Mouse (Mus musculus): ENCODE measurements around the gene Mok. TPM values are rescaled to one million over a fixed set of nuclear protein-coding genes. Genes with fewer than 3 reads are reported as not detected.

The Mok gene
- total RNA-seq, 2 experiments from 2014 or later = 1.8 to 2.2 TPM

GRCm38 (mm10) chr12:110850010-110850928 lies 9.5 kb upstream of the Mok start, which contains the start of gene Zfp839:
Gene Zfp839 (plus strand): TSS chr12:110850253.
- DNase-seq (ENCODE audit: low spot score in 2 of 2) = peak; percentile 76

GRCm38 (mm10) chr12:110846191-110846765 lies 5.5 kb upstream of the Mok start:
- DNase-seq (ENCODE audit: low spot score in 2 of 2) = no peak

- DNase-seq (ENCODE audit: low spot score in 2 of 2) = peak; percentile 66 to 81
Measured at GRCm38 (mm10) chr12:110845131-110845880, 4.6 kb upstream of the Mok start.

- no peak for DNase-seq (ENCODE audit: low spot score in 2 of 2)
Measured at GRCm38 (mm10) chr12:110844227-110845130, 3.7 kb upstream of the Mok start.

GRCm38 (mm10) chr12:110843194-110844048 lies 2.7 kb upstream of the Mok start:
- DNase-seq (ENCODE audit: low spot score in 2 of 2) = peak; percentile 70

- DNase-seq (ENCODE audit: low spot score in 2 of 2) = no peak
Measured at GRCm38 (mm10) chr12:110841731-110842493, 1.2 kb upstream of the Mok start.

GRCm38 (mm10) chr12:110837850-110838249 lies 2.9 kb downstream of the Mok start:
- no peak for DNase-seq (ENCODE audit: low spot score in 2 of 2)

- no peak for DNase-seq (ENCODE audit: low spot score in 2 of 2)
Measured at GRCm38 (mm10) chr12:110837192-110837841, 3.4 kb downstream of the Mok start.

GRCm38 (mm10) chr12:110836729-110837128 lies 4.0 kb downstream of the Mok start:
- no peak for DNase-seq (ENCODE audit: low spot score in 2 of 2)

- no peak for DNase-seq (ENCODE audit: low spot score in 2 of 2)
Measured at GRCm38 (mm10) chr12:110835182-110835581, 5.6 kb downstream of the Mok start.

- no peak for DNase-seq (ENCODE audit: low spot score in 2 of 2)
Measured at GRCm38 (mm10) chr12:110830293-110831024, 10.3 kb downstream of the Mok start.

- no peak for DNase-seq (ENCODE audit: low spot score in 2 of 2)
Measured at GRCm38 (mm10) chr12:110828908-110829307, 11.8 kb downstream of the Mok start.

- no peak for DNase-seq (ENCODE audit: low spot score in 2 of 2)
Measured at GRCm38 (mm10) chr12:110822366-110822765, 18.4 kb downstream of the Mok start.

- DNase-seq (ENCODE audit: low spot score in 2 of 2) = no peak
Measured at GRCm38 (mm10) chr12:110821787-110822186, 19.0 kb downstream of the Mok start.

- DNase-seq (ENCODE audit: low spot score in 2 of 2) = no peak
Measured at GRCm38 (mm10) chr12:110819367-110819766, 21.4 kb downstream of the Mok start.

- no peak for DNase-seq (ENCODE audit: low spot score in 2 of 2)
Measured at GRCm38 (mm10) chr12:110816833-110817232, 23.9 kb downstream of the Mok start.

- DNase-seq (ENCODE audit: low spot score in 2 of 2) = no peak
Measured at GRCm38 (mm10) chr12:110814924-110815323, 25.8 kb downstream of the Mok start.

GRCm38 (mm10) chr12:110813624-110814023 lies 27.1 kb downstream of the Mok start:
- no peak for DNase-seq (ENCODE audit: low spot score in 2 of 2)

Data from adrenal gland, postnatal 4 days (tissue).